Mouse (Mus musculus) heart, postnatal 14 days (tissue): ENCODE data around the gene Serpina10. TPM values are rescaled to one million over a fixed set of nuclear protein-coding genes. Genes with fewer than 3 reads are reported as not detected.
A peak's percentile ranks its signal among the peaks of the same experiment; 100 is the strongest.
"Not testable (repeated sequence)": the region's sequence is repeated elsewhere in the genome, so short reads cannot be mapped to it uniquely, and the experiment has no call there.

ENCODE experiments used
- DNase-seq, 2 experiments: peaks; one replicate each; pipeline ENCODE4 v3.0.0; 2021 to 2022
- intact Hi-C: fragments of 180-260 bp; cut with DNase I; formaldehyde crosslinking; loops from one replicate; pipeline ENCODE4 v1.15.1; 2025
- long read RNA-seq, 2 experiments: library from polyadenylated mRNA; stranded (forward); transcript quantifications; one replicate each; pipeline ENCODE4 v2.0.0; 2021
- total RNA-seq, 2 experiments: library from RNA; stranded (reverse); gene quantifications; 2 replicates each; pipeline ENCODE4 v1.2.3; 2021

Serpina10 gene
- total RNA-seq: not detected
- long read RNA-seq, experiment 1: 0 reads
- long read RNA-seq, experiment 2: 0 reads

- intact Hi-C loops: no loop called here
- DNase-seq: no peak
Observed at GRCm38 (mm10) chr12:103631203-103631612, at the start of gene Serpina10. Serpina10 (minus strand) TSS chr12:103631444.

DNA sequence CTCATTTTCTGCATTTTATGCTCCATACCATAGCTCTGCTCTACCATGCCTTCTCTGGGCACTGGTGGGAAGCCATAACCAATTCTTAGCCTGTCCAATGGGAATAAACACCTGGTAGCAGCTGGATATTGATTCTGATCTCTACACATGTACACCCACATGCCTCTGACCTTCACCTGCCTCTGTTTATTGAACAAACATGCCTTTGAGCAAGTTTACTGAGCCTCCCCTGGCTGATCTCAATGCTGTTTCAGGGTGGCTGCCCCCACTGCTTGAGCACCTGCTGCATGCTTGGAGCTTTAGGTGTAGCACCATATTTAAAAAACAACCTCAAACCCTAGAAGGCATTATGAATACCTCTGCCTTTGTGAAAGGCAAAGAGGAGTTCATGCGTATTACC, 48.6 kb upstream of the Serpina10 start:
- intact Hi-C loops, DNase-seq: not testable (repeated sequence)

DNA sequence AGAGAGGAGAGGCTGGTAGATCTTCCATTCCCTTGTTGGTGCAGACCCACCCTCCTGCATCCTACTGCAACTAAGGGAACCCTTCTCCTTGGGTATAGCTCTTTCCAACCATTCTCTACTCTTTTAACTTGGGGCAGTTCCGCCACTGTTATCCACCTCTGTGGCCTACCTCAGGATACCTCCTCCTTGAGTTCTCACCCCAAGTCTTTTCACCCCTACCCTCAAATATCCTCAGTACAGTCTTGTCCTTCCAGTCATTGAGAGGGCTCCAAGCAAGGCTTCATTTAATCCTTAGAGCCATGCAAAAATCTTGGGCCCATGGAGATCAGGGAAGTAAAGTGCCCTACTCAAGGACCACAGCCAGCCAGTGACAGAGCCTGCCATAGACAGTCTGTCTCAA, 44.8 kb upstream of the Serpina10 start, which contains the start of gene Serpina16:
Serpina16 (minus strand) TSS at position 101 of the 400 bp plus-strand sequence.
- intact Hi-C loops: no loop called here
- no peak for DNase-seq

- peak; percentile 49 to 71 for DNase-seq
- intact Hi-C loops: no loop called here
Observed at GRCm38 (mm10) chr12:103673179-103673578, 41.9 kb upstream of the Serpina10 start.

GRCm38 (mm10) chr12:103671483-103671882, 40.2 kb upstream of the Serpina10 start:
- intact Hi-C loops: no loop called here
- DNase-seq: no peak

DNA sequence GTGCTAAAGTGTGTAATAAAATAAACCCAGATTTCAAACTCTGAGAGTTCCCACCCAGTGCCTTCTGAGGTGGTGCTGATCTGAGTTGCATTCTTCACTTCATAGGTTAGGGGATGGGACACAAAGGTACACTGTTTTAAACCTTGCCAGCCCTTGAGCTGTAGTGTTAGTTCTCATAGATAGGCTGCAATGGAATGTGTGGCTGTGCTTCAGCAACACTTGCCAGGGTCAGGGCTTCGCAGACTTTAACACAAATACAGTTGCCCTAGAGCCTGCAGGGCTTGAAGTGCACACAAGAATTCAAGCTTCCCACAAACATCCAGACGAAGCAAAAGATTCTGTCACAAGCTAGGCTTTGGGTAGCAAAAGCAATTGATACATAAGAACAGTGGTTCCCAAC, 39.7 kb upstream of the Serpina10 start:
- intact Hi-C loops: no loop called here
- no peak for DNase-seq

GRCm38 (mm10) chr12:103670344-103670743, 39.1 kb upstream of the Serpina10 start:
- intact Hi-C loops: no loop called here
- DNase-seq: peak in 1 of 2 experiments; percentile 5

DNA sequence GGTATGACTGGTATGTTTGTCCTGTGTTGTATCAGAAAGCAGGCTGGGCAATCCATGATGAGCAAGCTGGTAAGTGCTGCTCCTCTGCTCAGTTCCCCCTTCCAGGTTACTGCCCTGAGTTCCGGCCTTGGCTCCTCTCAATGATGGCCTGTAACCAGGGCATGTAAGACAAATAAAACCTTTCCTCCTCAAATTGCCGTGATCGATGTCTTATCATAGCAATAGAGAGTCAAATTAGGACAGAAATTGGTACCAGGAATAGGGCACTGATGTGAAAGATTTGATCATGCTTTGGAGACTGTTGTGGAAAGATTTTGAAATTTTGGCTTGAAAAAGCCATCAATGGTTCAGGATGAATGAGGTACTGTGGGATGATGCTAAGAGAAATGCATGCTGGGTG, 34.0 kb upstream of the Serpina10 start:
- no peak for DNase-seq
- intact Hi-C loops: no loop called here

DNA sequence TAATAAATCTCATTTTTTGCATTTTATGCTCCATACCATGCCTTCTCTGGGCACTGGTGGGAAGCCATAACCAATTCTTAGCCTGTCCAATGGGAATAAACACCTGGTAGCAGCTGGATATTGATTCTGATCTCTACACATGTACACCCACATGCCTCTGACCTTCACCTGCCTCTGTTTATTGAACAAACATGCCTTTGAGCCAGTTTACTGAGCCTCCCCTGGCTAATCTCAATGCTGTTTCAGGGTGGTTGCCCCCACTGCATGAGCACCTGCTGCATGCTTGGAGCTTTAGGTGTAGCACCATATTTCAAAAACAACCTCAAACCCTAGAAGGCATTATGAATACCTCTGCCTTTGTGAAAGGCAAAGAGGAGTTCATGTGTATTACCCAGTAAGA, 30.8 kb upstream of the Serpina10 start:
- intact Hi-C loops, DNase-seq: not testable (repeated sequence)

GRCm38 (mm10) chr12:103660076-103660475, 28.8 kb upstream of the Serpina10 start:
- intact Hi-C loops: no loop called here
- no peak for DNase-seq

- intact Hi-C loops: no loop called here
Observed at GRCm38 (mm10) chr12:103659171-103659570, 27.9 kb upstream of the Serpina10 start.

DNA sequence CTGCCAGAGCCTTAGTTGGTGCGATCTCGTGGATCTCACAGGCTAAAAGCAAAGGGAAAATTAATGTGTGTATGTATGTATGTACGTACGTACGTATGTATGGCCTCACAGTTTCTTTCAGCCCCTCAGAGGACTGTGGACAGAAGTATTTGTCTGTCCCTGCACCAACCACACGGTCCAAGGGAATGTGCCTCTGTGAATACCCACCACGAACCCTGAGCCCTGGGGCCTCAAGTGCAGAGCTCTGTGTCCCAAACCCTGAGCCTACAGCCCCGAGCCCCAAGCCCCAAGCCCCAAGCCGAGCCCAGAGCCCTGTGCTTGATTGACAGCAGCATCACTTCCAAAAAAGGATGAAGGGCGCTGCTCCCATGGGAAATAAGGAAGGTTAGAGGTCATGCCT, 26.7 kb upstream of the Serpina10 start:
- DNase-seq: no peak
- intact Hi-C loops: no loop called here

More at GRCm38 (mm10) chr12:103659171-103659570, 27.9 kb upstream of the Serpina10 start:
- DNase-seq: no peak

GRCm38 (mm10) chr12:103656848-103657626, 25.8 kb upstream of the Serpina10 start, which contains the start of gene Serpina6:
Serpina6 (minus strand) TSS chr12:103657212.
- intact Hi-C loops: no loop called here
- peak in 1 of 2 experiments; percentile 8 for DNase-seq

GRCm38 (mm10) chr12:103655123-103656044, 24.1 kb upstream of the Serpina10 start:
- DNase-seq: no peak
- intact Hi-C loops: no loop called here

DNA sequence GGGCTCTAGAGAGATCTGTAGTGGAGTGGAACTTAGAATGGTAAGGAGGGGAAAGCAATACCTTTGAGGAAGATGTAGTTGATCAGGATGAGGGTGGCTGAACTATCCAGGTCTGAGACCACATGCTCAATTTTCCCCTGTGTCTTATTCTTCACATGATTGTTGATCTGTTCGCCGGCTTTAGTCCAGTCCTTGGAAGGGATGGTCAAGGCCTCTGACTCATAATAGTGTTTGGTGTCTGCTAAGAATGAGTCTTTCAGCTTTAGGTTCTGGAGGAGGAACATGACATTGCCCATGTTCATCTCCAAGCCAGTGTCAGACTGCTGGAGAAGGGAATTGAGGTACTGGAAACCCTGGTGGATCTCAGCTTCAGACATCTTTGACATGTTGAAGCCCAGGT, 22.6 kb upstream of the Serpina10 start:
- DNase-seq: no peak
- intact Hi-C loops: no loop called here

DNA sequence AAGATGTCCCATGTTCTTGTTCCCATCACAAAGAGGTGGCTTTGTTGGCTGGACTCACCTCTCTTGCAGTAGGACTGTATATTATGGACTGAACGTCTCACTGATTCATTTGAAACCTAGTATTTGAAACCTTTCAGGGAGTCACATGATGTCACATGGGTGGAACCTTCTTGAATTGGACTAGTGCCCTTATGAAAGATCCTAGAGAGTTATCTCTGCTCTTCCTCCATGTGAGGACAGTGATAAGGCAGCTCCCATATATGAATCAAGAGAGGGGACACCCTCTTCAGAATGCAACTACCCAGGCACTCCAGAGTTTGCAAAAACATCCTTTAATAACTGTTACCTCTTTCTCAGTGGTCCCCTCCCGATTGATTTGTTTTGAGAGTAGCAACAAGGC, 15.1 kb upstream of the Serpina10 start:
- intact Hi-C loops: loop anchor here (10.0 kb wide), 1 partner anchor 222 kb away; the partner anchor contains the start of gene Ddx24
- no peak for DNase-seq

DNA sequence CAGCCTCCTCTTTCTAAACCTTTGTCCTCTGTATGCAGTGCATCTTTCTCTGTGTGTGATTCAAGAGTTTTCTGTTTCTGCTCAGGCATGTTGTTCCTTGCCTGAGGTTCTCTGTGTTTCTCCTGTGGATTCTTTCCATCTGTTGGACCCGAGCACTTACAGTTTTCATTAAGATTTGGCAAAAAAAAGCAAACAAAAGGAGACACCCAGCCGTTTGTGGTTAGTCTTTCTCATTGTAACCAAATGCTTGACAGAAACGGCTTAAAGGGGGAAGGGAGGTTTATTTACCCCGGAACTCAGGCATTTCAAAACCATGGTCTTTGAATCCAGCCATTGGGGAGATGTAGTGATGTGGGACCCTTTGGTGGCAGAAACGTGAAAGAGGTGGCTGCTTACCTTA, 13.4 kb upstream of the Serpina10 start:
- intact Hi-C loops: loop anchor here (5.0 to 10.0 kb wide), 2 partner anchors 102 to 220 kb away; partner anchors contain the start of gene Ddx24
- no peak for DNase-seq

DNA sequence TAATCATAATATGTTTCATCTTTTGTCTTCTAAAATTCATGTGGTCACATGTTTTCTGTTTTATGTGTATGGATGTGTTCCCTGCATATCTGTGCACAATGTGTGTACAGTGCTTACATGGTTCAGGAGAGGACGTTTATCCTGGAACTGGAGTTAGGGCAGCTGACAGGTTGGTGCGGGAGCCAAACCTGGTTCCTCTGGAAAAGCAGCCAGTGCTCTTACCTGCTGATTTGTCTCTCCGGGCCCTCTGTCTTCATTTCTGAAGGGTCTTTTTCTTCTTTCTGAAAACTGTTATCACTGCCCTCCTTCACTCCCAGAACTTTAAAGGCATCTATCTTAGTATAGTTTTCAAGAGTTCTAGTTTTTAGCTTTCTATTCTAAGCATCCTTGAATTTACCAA, 12.6 kb upstream of the Serpina10 start:
- intact Hi-C loops: loop anchor here (5.0 to 10.0 kb wide), 2 partner anchors 102 to 219 kb away; partner anchors contain the start of gene Ddx24
- DNase-seq: no peak

DNA sequence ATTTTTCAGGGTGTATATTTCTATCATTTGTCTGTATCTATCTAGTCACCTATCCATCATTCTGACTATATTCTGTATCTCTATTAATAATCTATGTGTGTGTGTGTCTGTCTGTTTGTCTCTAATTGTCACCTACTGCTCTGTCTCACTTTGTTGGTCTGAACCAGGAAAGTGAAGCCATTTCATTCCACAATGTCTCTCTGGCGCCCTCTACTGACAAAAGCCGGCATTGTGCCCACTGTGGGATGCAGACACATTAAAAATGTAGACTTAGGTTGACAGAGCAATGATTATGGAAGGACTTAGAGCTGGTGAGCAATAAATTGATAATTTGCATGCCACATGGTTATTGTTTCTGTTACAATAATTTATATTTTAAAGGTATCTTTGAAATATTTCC, 12.1 kb upstream of the Serpina10 start:
- DNase-seq: peak; percentile 73 to 88
- intact Hi-C loops: loop anchor here (5.0 to 10.0 kb wide), 2 partner anchors 101 to 219 kb away; partner anchors contain the start of gene Ddx24

DNA sequence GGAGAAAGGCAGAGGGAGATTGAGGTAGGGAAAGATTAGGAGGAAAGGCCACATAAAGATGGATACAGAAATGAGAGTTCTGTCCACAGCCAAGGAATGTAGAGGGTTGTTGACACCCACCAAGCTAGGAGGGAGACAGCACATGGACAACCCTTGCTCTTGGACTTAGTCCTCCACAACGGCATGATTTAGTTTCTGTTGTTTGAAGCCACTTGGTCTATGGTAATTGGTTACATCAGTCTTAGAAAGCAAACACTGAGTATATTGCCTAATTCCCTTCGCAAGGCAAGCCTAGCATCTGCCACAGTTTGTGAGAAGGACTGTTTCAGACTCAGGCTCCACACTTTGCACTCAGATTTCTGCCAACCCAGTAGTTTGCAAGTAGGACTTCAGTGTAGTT, 4.6 kb upstream of the Serpina10 start:
- intact Hi-C loops: no loop called here
- DNase-seq: no peak

- no peak for DNase-seq
- intact Hi-C loops: no loop called here
Observed at GRCm38 (mm10) chr12:103634430-103634829, 3.2 kb upstream of the Serpina10 start.
